Mouse (Mus musculus) right cerebral cortex, postnatal 25 days (tissue): ENCODE results near the gene Gm17019.
"Not testable (repeated sequence)": the region's sequence is repeated elsewhere in the genome, so short reads cannot be mapped to it uniquely, and the experiment has no call there.

Experiments used
- DNase-seq: peaks from one replicate; pipeline ENCODE4 v3.0.0; 2022

Gm17019 gene

DNA sequence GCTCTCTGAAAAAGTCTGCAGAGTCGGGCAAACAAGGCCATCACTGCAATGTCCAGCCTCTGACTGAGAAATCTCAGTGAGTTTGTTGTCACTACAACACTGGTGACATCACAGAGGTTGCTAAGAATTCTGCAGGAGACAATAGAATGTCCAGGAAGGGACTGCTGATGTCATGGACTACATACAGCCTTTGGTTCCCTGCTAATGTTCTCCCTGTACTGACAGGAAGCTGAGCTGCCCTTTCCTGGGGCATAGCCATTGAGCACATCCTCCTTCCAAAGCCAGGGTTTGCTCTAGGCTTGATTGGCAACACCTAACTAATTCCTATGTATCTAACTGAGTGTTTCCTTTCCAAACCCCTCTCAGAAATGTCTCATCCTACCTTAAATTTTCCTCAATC is at the start of gene Gm17019:
TSS of gene Gm17019 (minus strand) at position 101 of the 400 bp plus-strand sequence.
- not testable (repeated sequence) for DNase-seq

DNA sequence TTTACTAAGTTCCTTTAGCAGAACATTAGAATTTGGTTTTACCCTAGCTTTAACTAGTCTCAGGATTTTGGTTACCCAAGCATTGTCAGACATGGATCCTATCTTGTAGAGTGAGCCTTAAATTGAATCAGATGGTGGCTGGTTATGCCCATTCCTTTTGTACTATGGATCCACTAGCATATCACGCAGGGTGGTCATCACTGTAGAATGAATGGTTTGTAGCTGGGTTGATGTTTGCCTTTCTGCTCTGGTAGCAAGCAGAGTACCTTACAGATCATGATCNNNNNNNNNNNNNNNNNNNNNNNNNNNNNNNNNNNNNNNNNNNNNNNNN is 29.6 kb upstream of the Gm17019 start:
- DNase-seq = not testable (repeated sequence)

DNA sequence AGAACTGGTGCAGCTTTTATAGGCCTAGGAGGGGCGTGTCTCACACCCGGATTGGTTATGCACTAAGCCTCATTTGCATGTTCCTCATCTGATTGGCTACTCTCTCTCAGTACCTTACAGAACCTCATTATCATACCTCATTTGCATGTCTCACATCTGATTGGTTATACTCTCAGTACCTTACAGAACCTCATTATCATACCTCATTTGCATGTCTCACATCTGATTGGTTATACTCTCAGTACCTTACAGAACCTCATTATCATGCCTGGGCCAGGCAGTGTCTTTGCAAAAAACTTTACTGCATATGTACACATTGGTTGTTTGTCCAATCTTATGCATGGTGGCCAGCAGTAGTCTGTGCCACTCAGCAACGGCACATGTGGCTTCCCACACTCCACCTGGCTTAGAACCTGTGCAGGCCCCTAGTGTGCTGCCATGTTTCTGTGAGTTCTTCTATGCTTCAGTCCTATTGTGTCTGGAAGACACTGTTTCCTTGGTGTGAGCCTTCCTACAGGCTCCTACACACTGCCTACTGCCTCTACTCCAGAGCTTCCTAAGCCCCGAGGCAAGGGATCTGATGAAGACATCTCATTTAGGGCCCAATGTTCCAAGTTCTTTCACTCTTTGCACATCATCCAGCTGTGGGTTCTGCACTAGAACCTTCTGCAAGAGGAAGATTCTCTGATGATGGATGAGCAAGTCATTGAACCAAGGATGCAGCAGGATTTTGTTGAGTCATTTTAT is 29.0 kb upstream of the Gm17019 start:
- not testable (repeated sequence) for DNase-seq

DNA sequence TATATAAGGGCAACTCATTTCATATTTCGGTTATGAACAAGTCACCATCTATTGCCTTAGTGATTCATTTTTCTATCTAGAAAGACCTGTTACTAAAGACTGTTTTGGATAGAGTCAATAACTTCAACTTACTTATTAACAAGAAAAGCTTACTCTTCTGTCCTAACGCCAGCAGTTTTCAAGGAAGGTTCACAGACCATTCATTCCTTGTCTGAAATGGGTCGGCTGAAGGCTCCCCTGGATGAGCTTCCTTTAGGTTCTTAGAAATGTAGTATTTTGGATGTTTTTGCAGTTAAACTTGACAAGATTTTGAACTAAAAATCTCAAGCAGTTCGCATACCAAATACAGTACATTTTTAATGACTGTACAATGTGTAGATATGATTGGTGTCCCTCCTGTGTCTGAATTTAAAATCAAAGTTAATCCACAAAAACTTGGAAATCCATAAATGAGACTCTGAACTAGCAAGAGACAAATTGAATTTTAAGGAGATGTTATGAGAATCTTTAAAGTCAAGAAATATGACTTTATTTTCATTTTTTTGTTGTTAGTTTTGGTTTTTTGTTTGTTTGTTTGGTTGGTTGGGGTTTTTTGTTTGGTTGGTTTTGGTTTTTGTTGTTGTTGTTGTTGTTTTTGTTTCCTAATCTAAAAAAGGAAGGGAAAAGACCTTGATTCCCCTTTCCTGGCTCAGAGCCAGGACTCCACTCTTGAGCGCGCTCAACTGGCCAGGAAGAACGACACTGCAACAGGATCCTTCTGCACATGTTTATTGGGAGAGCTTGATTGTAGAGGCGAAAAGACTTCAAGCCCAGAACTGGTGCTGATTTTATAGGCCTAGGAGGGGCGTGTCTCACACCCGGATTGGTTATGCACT is 21.6 kb upstream of the Gm17019 start:
- DNase-seq = not testable (repeated sequence)

DNA sequence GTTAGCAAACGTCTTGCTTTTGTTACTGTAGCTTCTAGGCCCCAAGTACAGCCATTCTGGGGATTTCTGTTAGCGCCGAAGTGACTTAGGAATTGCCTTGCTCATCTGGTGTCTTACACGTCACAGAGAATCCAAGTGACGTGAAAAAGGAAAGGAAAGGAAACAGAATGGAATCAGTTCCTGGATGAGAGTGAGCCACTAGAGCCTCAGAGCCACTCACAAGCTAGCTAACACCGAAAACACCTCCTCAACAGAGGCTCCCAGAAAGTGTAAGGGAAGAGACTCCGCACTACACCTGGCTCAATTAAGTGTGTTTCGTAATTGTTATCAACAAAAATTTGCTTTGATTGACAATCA is 20.8 kb upstream of the Gm17019 start:
- DNase-seq = not testable (repeated sequence)

DNA sequence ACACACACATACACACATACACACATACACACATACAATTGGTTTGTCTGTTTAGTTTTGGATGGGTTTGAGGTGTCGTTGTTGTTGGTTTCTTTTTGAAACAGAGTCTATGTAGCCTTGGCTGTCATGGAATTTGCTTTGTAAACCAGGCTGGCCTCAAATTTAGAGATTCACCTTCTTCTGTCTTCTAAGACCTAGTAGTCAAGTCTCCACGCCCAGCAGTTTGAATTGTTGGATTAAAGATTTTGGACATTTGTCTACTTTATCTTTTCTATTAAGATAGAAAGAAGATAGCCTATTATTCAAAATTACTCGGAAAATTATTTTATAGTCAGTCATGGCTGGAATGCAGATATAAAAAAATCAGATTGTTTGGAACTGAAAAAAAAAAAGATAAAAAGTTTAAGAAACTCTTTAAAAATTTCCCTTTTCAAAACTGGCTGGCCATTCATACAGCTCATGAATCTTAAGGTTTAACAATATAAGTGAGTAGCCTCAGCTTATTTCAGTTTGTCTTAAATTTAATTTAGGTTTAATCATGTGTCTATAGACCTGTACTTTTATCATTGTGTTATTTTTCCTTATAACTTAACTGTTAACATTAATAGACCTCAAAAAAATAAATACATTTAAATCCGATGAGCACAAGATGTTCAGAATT is 20.3 kb upstream of the Gm17019 start:
- not testable (repeated sequence) for DNase-seq

DNA sequence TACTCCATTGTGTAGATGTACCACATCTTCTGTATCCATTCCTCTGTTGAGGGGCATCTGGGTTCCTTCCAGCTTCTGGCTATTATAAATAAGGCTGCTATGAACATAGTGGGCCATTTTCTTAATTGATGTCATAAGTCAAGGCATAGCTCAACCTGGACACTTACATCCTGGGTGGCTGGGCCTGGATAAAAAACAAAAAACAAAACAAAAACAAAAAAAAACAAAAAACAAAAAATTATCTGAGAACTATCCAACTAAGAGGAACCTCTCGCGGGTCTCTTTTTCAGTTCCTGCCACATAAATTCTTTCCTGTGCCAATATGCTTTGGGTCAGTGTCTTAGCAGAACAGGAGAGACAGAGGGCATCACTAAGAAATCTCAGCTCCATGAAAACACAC is 18.0 kb upstream of the Gm17019 start:
- DNase-seq = not testable (repeated sequence)

DNA sequence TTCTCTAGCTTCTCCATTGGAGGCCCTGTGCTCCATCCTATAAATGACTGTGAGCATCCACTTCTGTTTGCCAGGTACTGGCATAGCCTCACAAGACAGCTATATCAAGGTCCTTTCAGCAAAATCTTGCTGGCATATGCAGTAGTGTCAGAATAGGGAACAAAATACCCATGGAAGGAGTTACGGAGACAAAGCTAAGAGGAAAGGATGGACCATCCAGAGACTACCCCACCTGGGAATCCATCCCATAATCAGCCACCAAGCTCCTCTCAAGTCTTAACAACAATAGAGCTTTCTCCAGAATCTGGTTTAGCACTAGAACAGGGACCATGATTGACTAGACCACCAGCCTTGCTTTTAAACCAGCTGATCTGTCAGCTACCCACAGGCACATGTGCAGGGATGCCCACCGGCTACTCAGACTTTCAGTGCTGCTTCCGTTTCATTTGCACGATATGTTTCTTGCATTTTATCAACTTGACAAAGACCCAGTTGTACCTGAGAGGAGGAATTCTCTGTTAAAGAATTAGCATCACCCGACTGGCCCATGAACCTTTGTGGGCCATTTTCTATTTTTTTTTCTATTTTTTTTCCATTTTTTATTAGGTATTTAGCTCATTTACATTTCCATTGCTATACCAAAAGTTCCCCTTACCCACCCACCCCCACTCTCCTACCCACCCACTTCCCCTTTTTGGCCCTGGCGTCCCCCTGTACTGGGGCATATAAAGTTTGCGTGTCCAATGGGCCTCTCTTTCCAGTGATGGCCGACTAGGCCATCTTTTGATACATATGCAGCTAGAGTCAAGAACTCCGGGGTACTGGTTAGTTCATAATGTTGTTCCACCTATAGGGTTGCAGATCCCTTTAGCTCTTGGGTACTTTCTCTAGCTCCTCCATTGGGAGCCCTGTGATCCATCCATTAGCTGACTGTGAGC is 12.3 kb upstream of the Gm17019 start:
- DNase-seq = not testable (repeated sequence)

DNA sequence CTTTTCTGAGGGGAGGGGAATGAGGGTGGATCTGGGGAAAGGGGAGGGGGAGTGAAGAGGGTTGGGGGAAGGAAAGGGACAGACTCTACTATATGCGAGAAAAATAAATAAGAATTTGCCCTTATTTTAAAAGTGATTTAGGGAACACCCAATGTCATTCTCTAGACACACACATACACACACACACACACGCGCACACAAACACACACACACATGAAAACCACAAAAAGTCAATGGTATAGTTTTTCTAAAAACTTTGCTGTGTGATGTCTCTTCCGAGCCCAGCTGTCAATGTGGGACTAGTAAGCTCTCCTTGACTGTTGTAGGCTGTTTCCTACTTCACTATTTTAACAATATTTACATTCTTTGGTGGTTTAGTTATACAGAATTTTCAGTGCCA is 8.0 kb upstream of the Gm17019 start:
- DNase-seq = not testable (repeated sequence)

DNA sequence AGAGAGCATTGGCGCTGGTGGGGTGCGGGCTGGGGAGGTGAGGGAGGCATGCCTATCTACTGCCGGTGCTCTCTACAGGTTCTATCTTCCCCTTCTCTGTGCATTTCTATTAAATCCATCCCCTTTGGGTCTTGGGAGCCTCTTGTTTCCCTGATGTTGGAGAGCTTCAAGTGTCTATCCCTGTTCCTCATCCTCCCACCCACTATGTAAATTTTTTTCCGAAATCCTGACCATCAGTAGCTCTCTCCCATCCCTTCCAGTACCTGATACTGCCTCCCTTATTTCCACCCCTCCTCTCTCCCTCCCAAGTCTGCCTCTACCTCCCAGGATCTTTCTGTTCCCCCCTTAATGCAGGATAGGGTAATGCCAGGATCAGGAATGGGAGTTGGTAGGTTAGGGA is 7.2 kb upstream of the Gm17019 start:
- DNase-seq = not testable (repeated sequence)

DNA sequence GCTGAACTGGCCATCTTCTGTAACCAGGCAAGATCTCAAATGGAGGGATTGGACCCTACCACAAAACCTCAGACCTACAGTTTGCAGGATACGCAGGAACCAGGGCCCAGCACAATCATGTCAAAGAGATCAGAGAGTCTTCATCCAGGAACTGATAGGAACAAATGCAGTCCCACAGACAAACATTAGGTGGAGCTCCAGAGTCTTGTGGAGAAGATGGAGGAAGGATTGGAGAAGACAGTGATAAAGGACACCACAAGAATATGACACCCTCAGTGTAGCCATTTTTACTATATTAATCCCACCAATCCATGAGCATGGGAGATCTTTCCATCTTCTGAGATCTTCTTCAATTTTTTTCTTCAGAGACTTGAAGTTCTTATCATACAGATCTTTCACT is 8.5 kb downstream of the Gm17019 start:
- DNase-seq = not testable (repeated sequence)

DNA sequence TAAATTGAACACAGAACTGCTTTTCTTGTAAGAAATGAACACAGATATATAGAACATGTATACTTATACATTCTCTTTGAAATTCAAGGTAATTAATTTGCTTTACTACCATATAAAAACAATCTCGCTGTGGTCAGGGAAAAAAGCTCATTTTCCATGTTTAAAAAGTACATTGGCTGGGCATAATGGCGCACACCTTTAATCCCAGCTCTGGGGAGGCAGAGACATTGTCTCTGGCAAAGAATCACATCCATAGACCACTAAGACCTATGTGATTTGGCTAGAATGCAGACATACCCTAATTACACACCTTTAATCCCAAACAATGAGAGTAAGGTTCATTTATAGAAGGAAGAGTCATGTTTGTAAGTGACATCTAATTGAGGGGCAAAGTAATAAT is 12.7 kb downstream of the Gm17019 start:
- not testable (repeated sequence) for DNase-seq

DNA sequence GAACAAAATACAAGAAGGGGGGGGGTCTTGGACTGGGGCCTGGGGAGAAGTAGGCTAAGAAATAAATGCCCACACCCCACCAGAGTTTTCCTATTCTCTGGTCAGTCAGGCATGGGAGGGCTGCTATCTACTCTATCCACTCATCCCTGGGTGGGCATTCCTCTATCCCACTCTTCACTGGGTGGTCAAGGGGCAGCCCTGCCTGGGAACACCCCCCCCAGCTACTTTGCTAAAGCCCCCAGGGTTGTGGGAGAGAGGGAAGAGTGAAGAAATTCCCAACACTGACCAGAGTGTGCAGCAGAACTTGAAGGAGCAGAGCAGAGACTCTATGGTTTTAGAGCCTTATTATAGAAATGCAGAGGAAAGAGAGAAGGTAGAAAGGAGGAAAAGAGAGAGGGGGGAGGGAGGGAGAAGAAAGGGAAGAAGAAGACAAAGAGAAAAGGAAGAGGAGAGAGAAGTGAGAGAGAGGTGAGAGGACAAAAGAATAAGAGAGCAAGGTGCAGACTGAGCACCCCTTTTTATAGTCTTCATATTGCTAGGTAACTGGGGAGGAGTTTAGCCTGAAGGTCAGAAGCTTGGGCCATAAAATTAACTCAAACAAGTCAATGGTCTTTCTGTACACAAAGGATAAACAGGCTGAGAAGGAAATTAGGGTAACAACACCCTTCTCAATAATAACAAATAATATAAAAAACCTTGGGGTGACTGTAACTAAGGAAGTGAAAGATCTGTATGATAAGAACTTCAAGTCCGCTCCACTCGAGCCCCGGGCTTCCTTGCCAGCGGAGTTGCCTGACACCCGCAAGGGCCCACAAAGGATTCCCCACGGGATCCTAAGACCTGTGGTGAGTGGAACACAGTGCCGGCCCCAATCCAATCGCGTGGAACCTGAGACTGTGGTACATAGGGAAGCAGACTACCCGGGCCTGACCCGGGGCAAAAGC is 21.9 kb downstream of the Gm17019 start:
- not testable (repeated sequence) for DNase-seq

DNA sequence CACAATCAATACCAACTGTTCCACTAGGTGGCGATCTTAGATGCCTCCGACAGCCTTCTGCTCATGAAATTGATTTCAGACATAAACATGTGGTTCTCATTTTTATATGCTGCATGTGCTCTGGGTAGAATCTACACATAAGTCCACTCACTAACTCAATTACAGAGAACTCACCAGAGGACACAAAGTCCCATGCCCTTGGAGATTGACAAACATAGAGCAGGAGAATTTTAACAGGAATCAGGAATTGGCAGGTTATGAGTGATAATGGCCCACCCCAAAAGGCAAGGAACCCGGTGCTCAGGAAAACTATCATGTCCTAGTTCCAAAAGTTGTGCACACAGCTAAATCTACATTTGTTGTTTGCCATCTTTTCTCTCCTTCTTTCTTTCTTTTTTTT is 25.9 kb downstream of the Gm17019 start:
- DNase-seq = not testable (repeated sequence)

DNA sequence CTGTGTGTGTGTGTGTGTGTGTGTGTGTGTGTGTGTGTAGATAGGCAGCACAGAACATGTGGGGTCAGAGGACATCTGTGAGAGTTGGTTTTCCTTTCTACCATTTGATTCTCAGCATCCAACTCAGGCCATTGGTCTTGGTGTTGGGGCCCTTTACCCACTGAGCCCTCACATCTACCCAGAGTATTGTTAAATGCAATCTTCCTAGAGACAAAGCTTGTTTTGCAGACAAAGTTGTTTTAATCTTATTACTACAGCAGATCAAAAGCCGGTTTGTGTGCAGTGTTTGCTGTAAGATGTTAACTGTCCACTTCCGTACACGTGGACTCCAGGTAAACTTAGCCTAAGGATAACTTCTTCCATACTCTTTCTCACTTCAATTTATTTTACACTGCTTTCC is 26.5 kb downstream of the Gm17019 start:
- DNase-seq = not testable (repeated sequence)

DNA sequence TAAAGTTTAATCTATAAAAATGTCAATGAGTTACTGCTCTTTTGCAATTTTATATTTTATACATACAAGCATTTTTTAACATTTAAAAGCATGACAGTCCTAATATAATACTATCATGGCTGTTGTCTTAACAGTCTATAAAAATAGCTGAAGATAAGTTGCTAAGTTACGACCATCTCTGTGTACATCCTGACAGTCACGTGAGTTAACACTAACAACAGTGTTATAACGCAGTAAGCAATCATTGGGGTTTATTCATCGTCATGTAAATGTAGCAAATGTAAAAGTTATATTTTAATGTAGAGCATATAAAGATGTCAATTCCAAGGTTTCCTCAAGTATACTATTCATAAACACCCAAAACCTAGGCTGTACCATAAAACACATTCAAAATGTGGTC is 27.2 kb downstream of the Gm17019 start:
- not testable (repeated sequence) for DNase-seq

DNA sequence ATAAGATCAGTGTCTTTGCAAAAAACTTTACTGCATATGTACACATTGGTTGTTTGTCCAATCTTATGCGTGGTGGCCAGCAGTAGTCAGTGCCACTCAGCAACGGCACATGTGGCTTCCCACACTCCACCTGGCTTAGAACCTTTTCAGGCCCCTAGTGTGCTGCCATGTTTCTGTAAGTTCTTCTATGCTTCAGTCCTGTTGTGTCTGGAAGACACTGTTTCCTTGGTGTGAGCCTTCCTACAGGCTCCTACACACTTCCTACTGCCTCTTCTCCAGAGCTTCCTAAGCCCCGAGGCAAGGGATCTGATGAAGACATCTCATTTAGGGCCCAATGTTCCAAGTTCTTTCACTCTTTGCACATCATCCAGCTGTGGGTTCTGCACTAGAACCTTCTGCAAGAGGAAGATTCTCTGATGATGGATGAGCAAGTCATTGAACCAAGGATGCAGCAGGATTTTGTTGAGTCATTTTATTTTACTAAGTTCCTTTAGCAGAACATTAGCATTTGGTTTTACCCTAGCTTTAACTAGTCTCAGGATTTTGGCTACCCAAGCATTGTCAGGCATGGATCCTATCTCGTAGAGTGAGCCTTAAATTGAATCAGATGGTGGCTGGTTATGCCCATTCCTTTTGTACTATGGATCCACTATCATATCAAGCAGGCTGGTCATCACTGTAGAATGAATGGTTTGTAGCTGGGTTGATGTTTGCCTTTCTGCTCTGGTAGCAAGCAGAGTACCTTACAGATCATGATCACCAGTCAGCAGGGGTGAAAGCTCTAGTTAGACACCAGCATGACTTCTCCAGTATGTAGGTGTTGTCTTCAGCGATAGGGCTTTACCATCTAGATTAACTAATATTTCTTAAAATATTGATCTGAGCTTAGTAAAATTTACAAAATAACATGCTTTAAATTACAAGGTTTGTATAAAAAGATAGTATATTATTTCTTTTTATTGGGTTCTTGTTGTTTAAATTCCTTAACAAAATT is 27.9 kb downstream of the Gm17019 start:
- not testable (repeated sequence) for DNase-seq

DNA sequence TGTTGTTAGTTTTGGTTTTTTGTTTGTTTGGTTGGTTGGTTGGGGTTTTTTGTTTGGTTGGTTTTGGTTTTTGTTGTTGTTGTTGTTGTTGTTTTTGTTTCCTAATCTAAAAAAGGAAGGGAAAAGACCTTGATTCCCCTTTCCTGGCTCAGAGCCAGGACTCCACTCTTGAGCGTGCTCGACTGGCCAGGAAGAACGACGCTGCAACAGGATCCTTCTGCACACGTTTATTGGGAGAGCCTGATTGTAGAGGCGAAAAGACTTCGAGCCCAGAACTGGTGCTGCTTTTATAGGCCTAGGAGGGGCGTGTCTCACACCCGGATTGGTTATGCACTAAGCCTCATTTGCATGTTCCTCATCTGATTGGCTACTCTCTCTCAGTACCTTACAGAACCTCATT is 34.7 kb downstream of the Gm17019 start:
- DNase-seq = not testable (repeated sequence)

DNA sequence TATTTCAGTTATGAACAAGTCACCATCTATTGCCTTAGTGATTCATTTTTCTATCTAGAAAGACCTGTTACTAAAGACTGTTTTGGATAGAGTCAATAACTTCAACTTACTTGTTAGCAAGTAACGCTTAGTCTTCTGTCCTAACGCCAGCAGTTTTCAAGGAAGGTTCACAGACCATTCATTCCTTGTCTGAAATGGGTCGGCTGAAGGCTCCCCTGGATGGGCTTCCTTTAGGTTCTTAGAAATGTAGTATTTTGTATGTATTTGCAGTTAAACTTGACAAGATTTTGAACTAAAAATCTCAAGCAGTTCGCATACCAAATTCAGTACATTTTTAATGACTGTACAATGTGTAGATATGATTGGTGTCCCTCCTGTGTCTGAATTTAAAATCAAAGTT is 35.2 kb downstream of the Gm17019 start:
- DNase-seq = not testable (repeated sequence)
